Mouse (Mus musculus) lung, adult 2 months (tissue): ENCODE data around the gene Spg21.

Experiments
- CTCF ChIP-seq: fragments of 200-500 bp; IDR thresholded peaks from 2 replicates; pipeline ENCODE4 v1.5.1; 2011; ENCODE audit warnings: mild to moderate bottlenecking, low read length, control low read depth; ENCODE audit not compliant: insufficient read depth
- POLR2A ChIP-seq: fragments of 200-500 bp; IDR thresholded peaks from 2 replicates; pipeline ENCODE4 v1.6.1; 2011; ENCODE audit warnings: low read depth, mild to moderate bottlenecking, control low read depth, low read length, borderline replicate concordance; ENCODE audit errors: extremely low read depth

DNA sequence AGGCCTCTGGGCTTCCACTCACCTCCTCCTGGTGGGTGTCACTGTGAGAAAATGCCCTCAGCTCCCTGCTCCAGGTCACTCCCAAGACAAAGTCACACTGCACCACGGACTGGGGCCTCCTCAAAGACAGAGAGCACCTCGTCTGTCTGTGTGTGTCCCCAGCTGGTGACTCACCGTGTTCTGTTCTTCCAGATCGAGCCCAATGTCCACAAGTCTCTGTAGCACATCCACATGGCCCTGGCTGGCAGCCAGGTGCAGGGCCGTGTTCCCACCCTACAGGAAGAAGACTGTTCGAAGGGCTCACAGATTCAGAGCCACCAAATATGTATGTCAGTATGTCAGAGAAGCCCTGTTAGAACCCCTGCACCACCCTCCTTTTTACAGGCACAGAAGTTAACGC lies 47.7 kb downstream of the Spg21 start:
- TF ChIP-seq POLR2A (no peak), CTCF (no peak)
